Mouse (Mus musculus) retina, postnatal 7 days (tissue): ENCODE measurements around the gene Scg5.

Experiments
- DNase-seq: peaks from one replicate; pipeline ENCODE4 v3.0.0-alpha.2; 2012; ENCODE audit warnings: low read depth, low spot score

Gene Scg5

GRCm38 (mm10) chr2:113806851-113807577 is 21.9 kb downstream of the Scg5 start:
- no peak for DNase-seq

GRCm38 (mm10) chr2:113805765-113806164 is 23.2 kb downstream of the Scg5 start:
- DNase-seq = no peak

GRCm38 (mm10) chr2:113803753-113804152 is 25.2 kb downstream of the Scg5 start:
- DNase-seq = no peak

- no peak for DNase-seq
These were observed 28.1 kb downstream of the Scg5 start for GRCm38 (mm10) chr2:113800846-113801245.

GRCm38 (mm10) chr2:113798605-113799004 is 30.3 kb downstream of the Scg5 start:
- no peak for DNase-seq

- DNase-seq = no peak
These were observed 33.7 kb downstream of the Scg5 start for GRCm38 (mm10) chr2:113795186-113795585.

GRCm38 (mm10) chr2:113793521-113793920 is 35.4 kb downstream of the Scg5 start:
- no peak for DNase-seq

GRCm38 (mm10) chr2:113788821-113789387 is 40.0 kb downstream of the Scg5 start:
- DNase-seq = no peak

- DNase-seq = no peak
These were observed 41.0 kb downstream of the Scg5 start for GRCm38 (mm10) chr2:113787882-113788281.

- no peak for DNase-seq
These were observed 44.1 kb downstream of the Scg5 start for GRCm38 (mm10) chr2:113784851-113785250.

- DNase-seq = no peak
These were observed 47.4 kb downstream of the Scg5 start for GRCm38 (mm10) chr2:113781521-113781920.

GRCm38 (mm10) chr2:113781107-113781506 is 47.8 kb downstream of the Scg5 start:
- no peak for DNase-seq

- DNase-seq = no peak
These were observed 49.6 kb downstream of the Scg5 start for GRCm38 (mm10) chr2:113779336-113779735.

- no peak for DNase-seq
These were observed 50.9 kb downstream of the Scg5 start for GRCm38 (mm10) chr2:113778036-113778435.

- no peak for DNase-seq
These were observed 52.6 kb downstream of the Scg5 start for GRCm38 (mm10) chr2:113776297-113776696.

GRCm38 (mm10) chr2:113774150-113774805 is 54.6 kb downstream of the Scg5 start:
- DNase-seq = no peak

GRCm38 (mm10) chr2:113768541-113769303 is 60.2 kb downstream of the Scg5 start:
- DNase-seq = no peak

GRCm38 (mm10) chr2:113765885-113766284 is 63.0 kb downstream of the Scg5 start:
- DNase-seq = no peak

- no peak for DNase-seq
These were observed 64.0 kb downstream of the Scg5 start for GRCm38 (mm10) chr2:113764968-113765367.

GRCm38 (mm10) chr2:113758311-113759161 is 70.4 kb downstream of the Scg5 start, which contains the start of gene Grem1:
Grem1 (minus strand) TSS chr2:113758646.
- no peak for DNase-seq
